Mouse (Mus musculus) heart, embryonic 14.5 days (tissue): ENCODE data around the gene Adamts2. TPM values are rescaled to one million over a fixed set of nuclear protein-coding genes. Genes with fewer than 3 reads are reported as not detected.

Source experiments
- ATAC-seq: fragments of 200-750 bp; cut with Nextera tagmentation; 2 replicates; pipeline ENCODE4 v1.8.0; 2017; ENCODE audit warnings: low read depth, moderate TSS enrichment; ENCODE audit not compliant: insufficient number of reproducible peaks, insufficient read depth, low FRiP score
- H3K27ac ChIP-seq, 2 experiments: fragments of 200-500 bp in 1 of 2; fragments of 300-500 bp in 1 of 2; sonication (generic) in 1 of 2; replicated peaks in 1 of 2; 2 replicates each; pipeline ENCODE4 v1.5.1; 2012 to 2014; ENCODE audit warnings: low read depth in 2 of 2, low read length in 2 of 2, control low read depth in 1 of 2, mild to moderate bottlenecking in 1 of 2, mixed read lengths in 1 of 2; ENCODE audit not compliant: control insufficient read depth in 1 of 2, insufficient read depth in 1 of 2
- H3K27me3 ChIP-seq: fragments of 300-500 bp; sonication (generic); 2 replicates; pipeline ENCODE4 v1.6.1; 2014; ENCODE audit warnings: mild to moderate bottlenecking, low read length, control low read depth; ENCODE audit not compliant: control insufficient read depth, insufficient read depth
- H3K36me3 ChIP-seq: fragments of 300-500 bp; sonication (generic); 2 replicates; pipeline ENCODE4 v1.6.1; 2014; ENCODE audit warnings: mild to moderate bottlenecking, control low read depth, low read length, mixed read lengths; ENCODE audit not compliant: control insufficient read depth, insufficient read depth
- H3K4me1 ChIP-seq, 2 experiments: fragments of 200-500 bp in 1 of 2; fragments of 300-500 bp in 1 of 2; sonication (generic) in 1 of 2; 2 replicates each; pipeline ENCODE4 v1.6.1; 2012 to 2014; ENCODE audit warnings: low read length in 2 of 2, control low read depth in 1 of 2, mixed read lengths in 1 of 2; ENCODE audit not compliant: control insufficient read depth in 2 of 2, insufficient read depth in 2 of 2
- H3K4me2 ChIP-seq: fragments of 300-500 bp; sonication (generic); 2 replicates; pipeline ENCODE4 v1.6.1; 2014; ENCODE audit warnings: mild to moderate bottlenecking, low read length
- H3K4me3 ChIP-seq, 2 experiments: fragments of 200-500 bp in 1 of 2; fragments of 300-500 bp in 1 of 2; sonication (generic) in 1 of 2; 2 replicates each; pipeline ENCODE4 v1.5.1; 2012 to 2014; ENCODE audit warnings: low read length in 2 of 2, mild to moderate bottlenecking in 2 of 2, control low read depth in 1 of 2, low read depth in 1 of 2, moderate library complexity in 1 of 2; ENCODE audit not compliant: control insufficient read depth in 1 of 2, insufficient read depth in 1 of 2
- H3K9ac ChIP-seq: fragments of 300-500 bp; sonication (generic); 2 replicates; pipeline ENCODE4 v1.6.1; 2014; ENCODE audit warnings: mild to moderate bottlenecking, low read length
- H3K9me3 ChIP-seq: fragments of 300-500 bp; sonication (generic); 2 replicates; pipeline ENCODE4 v1.6.1; 2016; ENCODE audit warnings: low read length, control low read depth; ENCODE audit not compliant: control insufficient read depth
- WGBS: fragments of 180-500 bp; shearing (Covaris S2); extraction: QIAGEN DNeasy Blood & Tissue Kit; methylation state at CpG from one replicate; pipeline ENCODE4 v1.1.7; 2014; 5-methylcytosine and 5-hydroxymethylcytosine counted together
- polyA plus RNA-seq: library from polyadenylated mRNA; unstranded; fragments of >200 nt; fragmentation: Nextera tagmentation; extraction: Ambion mirVana; gene quantifications from 2 replicates; pipeline ENCODE4 v1.2.1, GENCODE M21; 2014

The Adamts2 gene
- polyA plus RNA-seq, 1 experiment from 2014 or later = 8.0 TPM

GRCm38 (mm10) chr11:50587787-50588186 lies 14.1 kb upstream of the Adamts2 start:
- no peak overlapping the region for H3K27ac ChIP-seq
- H3K9me3 ChIP-seq = peaks cover 4% of the 10 kb centered on the region; the same call in 1 of the 2 replicates
- WGBS = 12% methylated on average over 3 of the region's 3 CpGs
- no peaks in the 10 kb centered on the region for H3K4me1 ChIP-seq
- H3K9ac ChIP-seq = no peak overlapping the region
- ATAC-seq = no peak
- no peaks in the 10 kb centered on the region for H3K27me3 ChIP-seq
- no peak overlapping the region for H3K4me2 ChIP-seq
- no peaks in the 10 kb centered on the region for H3K36me3 ChIP-seq
- H3K4me3 ChIP-seq = no peak overlapping the region

GRCm38 (mm10) chr11:50589060-50589459 lies 12.8 kb upstream of the Adamts2 start:
- no peaks in the 10 kb centered on the region for H3K4me1 ChIP-seq
- no peaks in the 10 kb centered on the region for H3K36me3 ChIP-seq
- ATAC-seq = no peak
- H3K9me3 ChIP-seq = peaks cover 4% of the 10 kb centered on the region; the same call in 1 of the 2 replicates
- no peak overlapping the region for H3K27ac ChIP-seq
- peaks cover 3% of the 10 kb centered on the region; the same call in 1 of the 2 replicates for H3K27me3 ChIP-seq
- WGBS = 32% methylated on average over 11 of the region's 11 CpGs
- no peak overlapping the region for H3K4me2 ChIP-seq
- no peak overlapping the region for H3K4me3 ChIP-seq
- H3K9ac ChIP-seq = no peak overlapping the region

GRCm38 (mm10) chr11:50591053-50591452 lies 10.8 kb upstream of the Adamts2 start:
- Histone ChIP-seq H3K9me3 (no peaks in the 10 kb centered on the region), H3K27me3 (peaks cover 3% of the 10 kb centered on the region; the same call in 1 of the 2 replicates), H3K36me3 (no peaks in the 10 kb centered on the region), H3K9ac (no peak overlapping the region), H3K4me1 (no peaks in the 10 kb centered on the region), H3K27ac (no peak overlapping the region), H3K4me2 (no peak overlapping the region), H3K4me3 (no peak overlapping the region)
- ATAC-seq = no peak
- 89% methylated on average over 13 of the region's 13 CpGs for WGBS

- Histone ChIP-seq H3K4me3 (no peak overlapping the region), H3K9me3 (no peaks in the 10 kb centered on the region), H3K4me2 (no peak overlapping the region), H3K27ac (no peak overlapping the region), H3K9ac (no peak overlapping the region), H3K36me3 (no peaks in the 10 kb centered on the region), H3K27me3 (peaks cover 3% of the 10 kb centered on the region; the same call in 1 of the 2 replicates), H3K4me1 (no peaks in the 10 kb centered on the region)
- 80% methylated on average over 16 of the region's 16 CpGs for WGBS
- no peak for ATAC-seq
These were observed 8.9 kb upstream of the Adamts2 start for GRCm38 (mm10) chr11:50592892-50593553.

- ATAC-seq = no peak
- H3K4me3 ChIP-seq = no peak overlapping the region
- H3K36me3 ChIP-seq = no peaks in the 10 kb centered on the region
- H3K4me2 ChIP-seq = no peak overlapping the region
- no peak overlapping the region for H3K27ac ChIP-seq
- H3K9ac ChIP-seq = no peak overlapping the region
- peaks cover 25% of the 10 kb centered on the region for H3K27me3 ChIP-seq
- H3K4me1 ChIP-seq = no peaks in the 10 kb centered on the region
- H3K9me3 ChIP-seq = no peaks in the 10 kb centered on the region
- WGBS = 74% methylated on average over 2 of the region's 2 CpGs
These were observed 5.3 kb upstream of the Adamts2 start for GRCm38 (mm10) chr11:50596571-50596970.

GRCm38 (mm10) chr11:50599156-50599555 lies 2.7 kb upstream of the Adamts2 start:
- H3K4me2 ChIP-seq = no peak overlapping the region
- ATAC-seq = no peak
- H3K4me1 ChIP-seq = peaks cover 4 to 11% of the 10 kb centered on the region in 2 experiments; a peak in 3 of 4 replicates
- H3K27me3 ChIP-seq = peaks cover 48% of the 10 kb centered on the region
- 56% methylated on average over 2 of the region's 2 CpGs for WGBS
- no peak overlapping the region for H3K4me3 ChIP-seq
- H3K9ac ChIP-seq = no peak overlapping the region
- no peak overlapping the region for H3K27ac ChIP-seq
- no peaks in the 10 kb centered on the region for H3K9me3 ChIP-seq
- H3K36me3 ChIP-seq = no peaks in the 10 kb centered on the region

- peaks cover 4 to 11% of the 10 kb centered on the region in 2 experiments; a peak in 3 of 4 replicates for H3K4me1 ChIP-seq
- peak overlapping the region; percentile 47 to 74 for H3K4me3 ChIP-seq
- 0 out of 4 replicates have a peak overlapping the region, but pooled peaks of 1 of the 2 experiments have one; percentile 24 for H3K27ac ChIP-seq
- under 1% methylated on average over 59 of the region's 59 CpGs for WGBS
- peaks cover 67% of the 10 kb centered on the region for H3K27me3 ChIP-seq
- H3K4me2 ChIP-seq = peak overlapping the region; percentile 97
- H3K36me3 ChIP-seq = no peaks in the 10 kb centered on the region
- no peaks in the 10 kb centered on the region for H3K9me3 ChIP-seq
- H3K9ac ChIP-seq = peak overlapping the region; percentile 69
- ATAC-seq = 0 out of 2 replicates have a peak, but pooled peaks have one; percentile 13
These were observed 635 bp downstream of the Adamts2 start for GRCm38 (mm10) chr11:50602356-50603081.
